Mouse (Mus musculus) liver, adult 2 months (tissue): ENCODE measurements at regions not wholly inside any gene's neighbourhood (a gene's known extent, or its start where the extent isn't known, plus 50 kb on each side); places are given as distances from the start of the nearest gene placed in this dataset.

Experiments used
- CTCF ChIP-seq: fragments of 200-500 bp; IDR thresholded peaks from 2 replicates; pipeline ENCODE4 v1.5.1; 2011; ENCODE audit warnings: low read depth, low read length, control low read depth
- POLR2A ChIP-seq: fragments of 200-500 bp; IDR thresholded peaks from 2 replicates; pipeline ENCODE4 v1.6.1; 2011; ENCODE audit warnings: low read length, control low read depth; ENCODE audit not compliant: insufficient read depth; ENCODE audit errors: extremely low read depth

DNA sequence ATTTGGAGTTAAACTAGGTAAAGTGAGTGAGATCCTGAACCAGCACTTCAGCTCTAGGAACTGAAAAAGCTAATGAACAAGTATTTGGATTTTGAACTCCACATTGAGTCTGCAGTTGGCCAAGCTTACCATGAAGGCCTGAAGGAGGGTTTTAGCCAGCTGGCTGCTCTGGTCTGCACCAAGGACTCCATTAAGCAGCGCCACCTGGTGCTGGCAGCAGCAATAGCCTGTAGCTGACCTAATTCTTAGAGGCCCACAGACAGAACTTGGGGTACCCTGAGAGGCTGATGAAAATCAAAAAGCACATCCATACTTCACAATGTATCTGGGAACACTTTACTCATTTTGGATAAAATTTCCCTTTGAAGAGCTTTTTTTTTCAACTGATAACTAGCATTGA is 683.2 kb upstream of the BB014433 start:
- peak; percentile 74 for TF ChIP-seq CTCF
- TF ChIP-seq POLR2A = no peak
